Mouse (Mus musculus): Measurements from ENCODE around the gene AC109138.7.
A peak's percentile ranks its signal among the peaks of the same experiment; 100 is the strongest.

The AC109138.7 gene

DNA sequence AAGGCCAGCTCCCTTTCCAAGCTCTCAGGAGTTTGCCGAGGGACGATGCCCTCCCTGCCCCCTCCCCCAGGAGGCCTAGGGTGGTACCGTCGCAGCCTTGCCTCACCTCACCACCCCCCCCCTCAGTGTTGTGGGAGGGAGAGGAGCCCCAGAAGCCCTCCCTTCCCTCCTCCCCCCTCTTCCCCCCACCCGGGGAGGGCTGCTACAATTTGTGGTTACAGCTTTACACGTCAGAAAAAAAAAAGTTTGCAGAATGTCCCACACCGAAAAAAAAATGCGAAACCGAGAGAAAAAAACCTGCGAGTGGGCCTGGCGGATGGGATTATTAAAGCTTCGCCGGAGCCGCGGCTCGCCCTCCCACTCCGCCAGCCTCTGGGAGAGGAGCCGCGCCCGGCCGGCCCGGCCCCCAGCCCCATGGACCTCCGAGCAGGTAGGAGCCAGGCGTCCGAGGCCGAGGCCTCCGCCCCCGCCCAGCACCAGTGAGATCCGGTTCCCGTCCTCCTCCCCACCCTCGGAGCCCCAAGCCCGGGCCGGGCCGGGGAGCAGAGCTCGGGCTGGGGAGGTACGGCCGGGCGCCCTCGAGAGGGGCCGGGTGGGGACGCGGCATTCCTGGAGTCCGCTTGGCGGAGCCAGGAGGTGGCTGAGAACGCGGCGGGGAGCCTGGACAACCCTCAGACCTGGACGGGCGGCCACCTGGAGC, at the start of gene AC109138.7, which contains the start of gene Clcf1:
AC109138.7 (plus strand) TSS at position 287 of the 700 bp plus-strand sequence.
Clcf1 (plus strand) TSS at position 168 of the 700 bp plus-strand sequence.
- peak; percentile 82 for DNase-seq (ENCODE audit: low spot score)

DNA sequence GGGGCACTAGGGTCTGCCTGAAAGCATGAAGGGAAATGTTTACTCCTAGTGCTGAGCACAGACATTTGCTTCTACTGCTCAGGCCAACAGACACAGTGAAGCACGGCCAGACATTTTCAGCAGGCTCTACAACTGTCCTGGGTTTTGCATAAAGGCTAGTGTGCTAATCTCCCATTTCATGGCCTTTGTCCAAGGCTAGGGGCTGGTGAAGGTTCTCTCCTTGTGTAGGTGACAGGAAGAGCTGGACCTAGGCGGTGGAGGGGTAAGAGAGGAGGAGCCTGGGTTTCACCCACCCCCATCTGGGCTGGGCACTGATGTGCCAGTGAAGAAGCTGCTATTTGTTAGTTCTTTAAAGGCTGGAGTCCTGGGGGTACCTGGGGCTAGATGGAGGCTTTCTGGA, 49.4 kb upstream of the AC109138.7 start:
- DNase-seq (ENCODE audit: low spot score), result no peak

DNA sequence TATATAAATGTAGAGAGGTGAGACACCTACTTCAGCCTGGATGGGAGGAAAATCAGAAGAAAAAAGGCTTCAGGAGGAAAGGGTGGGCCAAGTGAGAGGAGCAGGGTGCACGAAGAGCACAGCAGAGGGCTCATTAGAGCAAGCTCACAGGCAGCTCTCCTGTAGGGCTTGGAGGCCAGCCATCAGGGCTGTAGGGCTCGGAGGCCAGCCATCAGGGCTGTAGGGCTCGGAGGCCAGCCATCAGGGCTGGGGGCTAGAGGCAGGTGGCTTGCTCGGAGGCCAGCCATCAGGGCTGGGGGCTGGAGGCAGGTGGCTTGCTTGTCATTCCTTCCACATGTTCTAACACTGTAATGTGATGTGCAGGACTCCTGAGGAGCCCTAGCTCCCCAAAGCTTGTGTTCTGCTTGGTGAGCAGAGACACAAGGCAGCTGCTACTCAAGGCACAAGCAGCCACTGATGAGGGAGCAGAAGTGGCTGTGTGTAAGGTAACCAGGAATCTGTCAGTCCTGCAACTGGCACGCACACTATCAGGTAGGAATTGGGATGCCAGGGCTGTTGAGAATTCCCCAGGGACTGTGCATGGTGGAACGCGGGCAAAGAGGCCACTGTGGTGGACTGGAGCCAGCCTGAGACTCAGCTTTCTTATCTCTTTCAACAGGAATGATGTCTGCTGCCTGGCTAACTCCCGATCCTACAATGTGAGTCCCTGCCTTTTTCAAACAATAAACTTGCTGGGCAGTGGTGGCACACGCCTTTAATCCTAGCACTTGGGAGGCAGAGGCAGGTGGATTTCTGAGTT, 47.3 kb upstream of the AC109138.7 start:
- peak; percentile 55 for DNase-seq (ENCODE audit: low spot score)

DNA sequence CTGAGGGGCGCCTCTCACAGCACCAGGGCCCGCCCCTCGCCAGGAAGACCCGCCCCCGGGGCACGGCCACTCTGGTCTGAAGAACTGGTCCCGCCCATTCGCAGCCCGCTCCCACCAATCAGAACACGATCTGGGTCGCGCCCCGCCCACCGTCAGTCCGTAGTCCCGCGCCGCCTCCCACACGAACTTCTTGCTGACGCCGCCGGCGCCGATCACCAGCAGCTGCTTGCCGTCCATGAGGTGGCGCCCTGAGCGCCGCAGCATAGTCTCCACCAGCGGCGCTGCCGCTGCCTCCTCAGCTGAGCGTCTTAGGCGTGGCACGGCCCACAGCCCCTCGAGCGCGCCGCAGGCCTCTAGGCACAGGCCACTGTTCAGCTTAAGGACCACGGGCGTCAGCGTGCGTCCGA, 44.8 kb upstream of the AC109138.7 start:
- DNase-seq (ENCODE audit: low spot score), result peak; percentile 98

DNA sequence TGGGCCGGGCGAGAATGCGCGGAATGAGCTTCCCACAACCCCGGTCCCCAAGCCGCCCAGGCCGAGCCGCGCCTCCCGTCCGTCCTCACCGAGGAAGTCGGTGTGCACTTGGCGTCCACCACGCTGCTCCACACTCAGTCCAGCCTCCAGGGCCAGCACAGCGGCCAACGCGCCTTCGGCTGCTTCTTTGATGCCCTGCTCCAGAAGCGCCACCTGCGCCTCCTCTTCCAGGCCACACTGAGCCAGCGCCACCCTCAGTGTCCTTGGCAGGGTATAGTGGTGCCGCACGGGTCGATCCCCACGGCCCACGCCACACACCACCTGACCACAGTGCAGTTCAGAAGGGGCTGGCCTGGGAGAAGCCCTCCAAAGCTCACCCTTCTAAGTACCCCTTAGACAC, 44.3 kb upstream of the AC109138.7 start:
- no peak for DNase-seq (ENCODE audit: low spot score)

DNA sequence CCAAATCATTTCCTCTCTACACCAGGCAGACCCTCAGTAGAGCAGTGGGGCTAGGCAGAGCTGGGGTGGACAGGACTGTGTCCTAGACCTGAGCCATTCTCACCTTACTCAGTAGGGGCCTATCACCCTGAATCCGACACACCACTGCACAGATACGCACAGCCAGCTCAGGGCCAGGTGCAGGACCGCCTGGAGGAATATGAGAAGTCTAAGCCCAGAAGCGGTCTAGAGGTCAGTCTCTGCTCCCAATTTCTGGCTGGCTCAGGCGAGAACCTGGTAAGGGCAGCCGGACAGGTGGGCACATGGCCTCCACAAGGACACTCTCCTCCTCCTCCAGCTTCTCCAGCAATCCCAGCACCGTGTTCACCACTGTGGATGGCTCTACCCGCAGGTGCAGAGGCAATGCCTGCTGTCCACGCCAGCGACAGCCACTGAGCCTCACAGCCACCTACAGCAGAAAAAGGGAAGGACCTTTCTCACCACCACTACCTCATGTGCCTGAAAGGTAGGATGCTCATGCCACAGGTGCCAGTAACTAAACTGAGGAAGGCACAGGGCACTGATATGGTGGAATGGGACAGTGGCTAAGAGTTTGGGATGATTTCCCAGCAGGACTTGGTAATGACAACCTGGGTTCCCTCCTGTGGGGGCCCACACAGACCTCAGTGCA, 43.3 kb upstream of the AC109138.7 start:
- no peak for DNase-seq (ENCODE audit: low spot score)

DNA sequence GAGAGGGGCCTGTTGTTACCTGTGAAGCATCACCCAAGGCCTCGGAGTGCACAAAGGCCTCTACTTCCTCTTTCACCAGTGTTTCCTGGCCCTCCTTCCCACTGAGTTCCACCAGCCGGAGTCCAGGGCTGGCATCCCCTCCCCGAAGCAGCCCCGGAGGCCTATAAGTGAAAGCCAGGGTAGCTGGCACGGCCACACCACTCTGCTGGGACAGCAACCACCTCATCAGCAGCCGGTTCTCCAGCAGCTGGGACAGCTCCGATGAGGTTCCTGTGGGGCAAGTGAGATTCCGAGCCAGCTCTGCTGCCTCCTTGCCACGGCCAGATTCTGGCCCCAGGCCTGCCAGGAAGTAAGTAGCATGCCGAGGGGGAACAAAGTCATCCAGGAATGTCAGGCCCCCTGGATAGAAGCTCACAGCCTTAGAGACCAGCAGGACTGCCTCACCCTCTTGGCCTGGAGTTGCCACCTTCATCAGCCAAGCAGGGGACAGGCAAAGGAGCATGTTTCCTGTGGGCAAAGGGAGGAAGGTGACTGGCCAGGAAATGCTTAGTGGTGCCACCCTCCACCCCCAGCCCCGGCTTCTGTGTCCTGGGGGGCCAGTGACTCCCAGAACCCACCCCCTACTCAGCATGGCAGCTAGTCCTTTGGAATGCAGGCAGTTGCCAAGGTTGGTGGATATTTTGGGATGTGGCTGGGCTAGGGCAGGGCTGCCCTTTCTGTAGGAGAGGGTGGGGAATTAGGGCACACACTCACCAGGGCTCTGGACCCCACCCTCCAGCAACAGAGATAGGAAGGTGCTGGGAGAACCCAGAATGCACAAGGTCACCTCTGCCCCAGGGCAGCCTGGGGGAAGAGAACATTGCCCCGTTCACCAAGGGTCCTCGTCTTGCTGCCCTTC, 42.5 kb upstream of the AC109138.7 start:
- no peak for DNase-seq (ENCODE audit: low spot score)

DNA sequence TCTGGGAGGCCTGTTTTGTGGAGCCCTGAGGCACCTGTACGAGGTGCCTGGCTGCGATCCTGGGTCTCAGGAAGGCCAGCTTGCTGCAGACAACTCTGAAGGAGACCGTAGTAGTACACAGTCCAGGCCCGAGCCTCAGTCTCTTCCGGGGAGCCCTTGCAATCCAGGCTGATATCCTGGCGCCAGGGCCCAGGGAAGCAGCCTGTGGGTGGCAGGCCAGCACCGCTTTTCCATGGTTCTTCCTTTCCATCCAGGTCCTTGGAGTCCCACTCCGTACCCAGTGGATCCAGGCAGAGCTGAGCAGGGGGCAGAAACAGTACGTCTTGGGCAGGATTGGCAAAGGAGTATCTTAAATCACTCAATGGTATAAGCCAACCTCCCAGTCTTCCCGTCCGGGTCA, 41.2 kb upstream of the AC109138.7 start:
- DNase-seq (ENCODE audit: low spot score), result no peak

DNA sequence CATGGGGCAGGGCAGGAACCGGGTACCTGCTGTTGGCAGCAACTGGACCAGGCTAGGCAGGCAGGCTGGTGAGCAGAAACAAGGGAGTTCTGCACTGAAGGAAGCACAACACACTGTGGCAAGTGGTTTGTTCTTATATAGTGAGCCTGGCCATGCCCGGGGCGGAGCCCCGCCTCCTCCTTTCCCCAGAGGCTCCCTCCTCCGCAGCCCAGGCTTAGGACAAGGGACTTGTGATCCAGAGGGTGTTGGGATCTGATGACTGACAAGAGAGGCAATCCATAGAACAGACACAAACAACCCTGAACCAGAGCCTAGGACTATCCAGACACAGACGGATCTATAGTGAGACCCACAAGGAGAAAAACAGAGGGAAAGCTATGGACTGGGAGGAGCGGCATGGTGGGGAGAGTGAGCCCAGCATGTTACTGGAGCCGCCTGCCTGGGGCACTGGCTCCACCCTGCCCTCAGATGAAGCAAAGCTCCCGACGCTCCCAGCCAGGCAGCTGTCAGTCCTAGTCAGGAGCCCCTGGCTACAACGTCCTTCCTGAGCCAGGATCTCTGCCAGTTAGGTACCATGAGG, 38.7 kb upstream of the AC109138.7 start, which contains the start of gene Carns1:
Carns1 (minus strand) TSS at position 112 of the 580 bp plus-strand sequence.
- no peak for DNase-seq (ENCODE audit: low spot score)

DNA sequence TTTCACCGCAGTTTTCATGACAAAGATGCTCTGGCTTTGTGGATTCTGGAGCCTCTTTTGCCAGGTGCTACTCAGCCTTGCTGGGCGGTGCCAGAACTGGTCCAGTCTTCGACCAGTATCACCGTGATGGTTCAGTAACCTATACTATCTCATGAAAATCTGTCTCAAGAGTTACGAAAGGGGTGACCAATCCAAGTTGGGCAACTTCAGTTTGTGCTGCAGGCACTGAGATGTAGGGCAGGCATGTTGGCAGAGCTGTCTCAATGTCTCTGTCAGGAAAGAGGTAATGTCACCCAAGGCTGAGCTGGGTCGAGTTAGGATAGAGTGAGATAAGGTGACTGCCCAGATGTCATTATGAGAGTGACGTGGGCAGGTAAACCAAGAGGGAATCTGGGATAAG, 33.7 kb upstream of the AC109138.7 start:
- DNase-seq (ENCODE audit: low spot score), result no peak

DNA sequence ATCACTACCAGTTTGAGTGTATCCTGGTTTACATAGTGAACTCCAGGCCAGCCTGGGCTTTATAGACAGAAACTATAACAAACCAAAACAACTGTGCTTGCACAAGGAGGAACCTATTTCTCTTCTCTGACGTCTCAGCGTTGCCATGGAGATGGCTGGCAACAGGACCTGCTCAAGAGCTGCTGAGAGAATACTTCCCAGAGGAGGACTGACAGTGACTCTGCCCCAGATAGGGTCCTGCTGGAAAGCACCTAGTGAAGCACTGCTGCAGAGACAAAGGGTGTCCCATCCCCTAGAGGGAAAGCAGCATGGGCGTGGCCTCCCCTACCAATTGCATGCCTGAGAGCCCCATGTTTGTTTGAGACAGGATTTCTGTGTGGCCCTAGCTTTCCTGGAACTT, 32.3 kb upstream of the AC109138.7 start:
- peak; percentile 51 for DNase-seq (ENCODE audit: low spot score)

DNA sequence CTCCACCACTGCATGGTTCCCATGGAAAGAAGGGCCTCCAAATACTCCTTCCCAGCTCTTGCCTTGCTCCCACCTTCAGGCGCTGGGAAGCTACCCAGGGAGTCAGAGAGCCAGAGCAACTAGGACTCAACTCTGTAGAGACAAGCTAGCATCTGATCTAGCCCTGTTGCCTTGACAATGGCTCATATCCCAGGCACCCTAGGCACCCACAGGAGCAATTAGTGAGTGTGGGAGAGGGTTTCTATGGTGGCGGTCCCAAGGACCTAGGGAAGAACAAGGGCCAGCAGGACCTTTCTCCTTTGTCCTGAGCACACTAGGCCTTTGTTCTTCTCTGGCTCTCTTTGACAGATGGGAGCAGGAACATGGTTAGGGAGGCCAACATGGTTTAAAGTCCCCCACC, 30.5 kb upstream of the AC109138.7 start:
- DNase-seq (ENCODE audit: low spot score), result no peak

DNA sequence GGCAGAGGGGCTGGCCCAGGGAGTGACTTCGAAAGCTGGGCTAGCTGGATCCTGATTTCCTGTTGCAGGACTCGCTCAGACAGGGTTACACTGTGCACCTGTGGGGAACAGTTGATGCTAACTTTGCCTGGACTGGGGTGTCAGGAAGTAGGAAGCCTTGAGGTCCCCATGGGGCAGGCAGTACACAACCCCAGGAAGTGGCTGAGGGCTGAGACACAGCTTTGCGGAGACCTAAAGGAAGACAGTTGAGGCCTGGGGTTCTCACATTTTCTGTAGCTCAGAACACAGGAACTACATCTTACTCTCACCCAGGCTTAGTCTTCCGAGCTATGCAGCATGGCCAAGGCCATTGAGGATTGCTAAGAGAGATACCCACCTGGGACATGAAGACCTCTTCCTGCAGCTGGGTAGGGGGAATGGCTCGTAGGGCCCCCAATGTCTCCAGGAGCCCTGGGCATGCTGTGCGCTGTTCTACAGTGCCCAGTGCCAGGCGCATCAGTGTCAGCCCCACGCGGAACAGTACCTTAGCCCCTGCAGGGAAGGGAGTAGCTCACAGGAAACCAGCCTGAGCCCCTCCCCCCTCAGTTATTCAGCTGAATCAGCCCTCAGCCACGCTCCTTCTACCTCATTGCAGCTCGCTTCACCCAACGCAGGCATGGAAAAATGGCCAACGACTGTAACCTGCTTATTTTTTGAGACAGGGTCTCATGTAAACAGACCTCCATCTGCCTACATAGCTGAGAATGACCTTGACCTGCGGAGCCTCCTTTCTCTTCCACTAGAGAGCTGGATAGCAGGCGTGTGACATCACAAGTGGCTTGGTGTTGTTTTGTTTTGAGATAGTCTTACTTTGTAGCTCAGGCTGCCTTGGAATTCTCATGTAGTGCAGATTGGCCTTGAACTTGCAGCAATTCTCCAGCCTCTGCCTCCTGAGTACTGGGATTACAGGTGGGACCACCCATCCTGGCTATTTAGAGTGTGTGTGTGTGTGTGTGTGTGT, 28.9 kb upstream of the AC109138.7 start:
- DNase-seq (ENCODE audit: low spot score), result no peak

DNA sequence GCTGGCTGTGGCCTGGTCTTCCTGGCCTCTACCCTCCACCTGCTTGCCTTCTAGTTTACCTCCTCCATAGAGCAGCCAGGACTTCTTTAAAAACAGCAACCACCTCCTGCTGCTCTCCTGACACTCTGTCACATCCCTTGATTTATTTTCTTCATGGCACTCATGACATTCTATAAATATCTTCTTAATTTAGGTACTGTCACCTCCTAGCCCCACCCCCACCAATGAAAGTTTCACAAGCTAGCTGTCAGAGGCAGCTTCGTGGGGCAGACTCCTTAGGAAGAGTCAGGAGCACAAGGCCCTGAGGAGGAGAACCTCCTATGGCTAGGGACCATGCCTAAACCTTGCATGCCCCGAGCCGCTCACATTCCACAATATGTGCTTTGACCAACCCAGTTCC, 26.9 kb upstream of the AC109138.7 start:
- no peak for DNase-seq (ENCODE audit: low spot score)

DNA sequence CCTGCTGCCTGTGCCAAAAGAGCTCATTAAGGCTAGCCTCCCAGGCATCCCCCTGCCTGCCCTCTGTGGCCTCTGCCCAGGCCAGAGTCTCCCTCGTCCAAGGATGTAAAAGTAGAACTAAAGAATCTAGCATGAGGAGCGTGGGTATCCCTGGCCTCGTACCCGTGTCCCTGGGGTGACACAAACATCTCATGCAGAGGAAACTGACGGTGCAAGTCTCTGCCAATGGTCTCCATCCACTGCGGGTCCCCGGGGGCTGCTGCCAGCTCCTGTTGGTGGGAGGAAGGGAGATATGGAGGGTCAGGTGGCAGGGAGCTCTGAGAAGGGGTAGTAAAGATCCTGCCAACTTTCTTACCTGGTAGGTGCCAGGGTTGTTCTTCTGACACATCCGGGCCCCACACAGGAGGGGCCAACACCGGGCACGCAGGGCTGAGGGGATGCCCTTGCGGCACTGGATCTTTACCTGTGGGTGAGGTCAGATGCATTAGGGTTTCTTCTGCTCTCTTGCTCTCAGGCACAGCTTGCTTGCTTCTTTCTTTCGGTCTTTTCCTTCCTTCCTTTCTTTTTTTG, 25.0 kb upstream of the AC109138.7 start:
- no peak for DNase-seq (ENCODE audit: low spot score)

DNA sequence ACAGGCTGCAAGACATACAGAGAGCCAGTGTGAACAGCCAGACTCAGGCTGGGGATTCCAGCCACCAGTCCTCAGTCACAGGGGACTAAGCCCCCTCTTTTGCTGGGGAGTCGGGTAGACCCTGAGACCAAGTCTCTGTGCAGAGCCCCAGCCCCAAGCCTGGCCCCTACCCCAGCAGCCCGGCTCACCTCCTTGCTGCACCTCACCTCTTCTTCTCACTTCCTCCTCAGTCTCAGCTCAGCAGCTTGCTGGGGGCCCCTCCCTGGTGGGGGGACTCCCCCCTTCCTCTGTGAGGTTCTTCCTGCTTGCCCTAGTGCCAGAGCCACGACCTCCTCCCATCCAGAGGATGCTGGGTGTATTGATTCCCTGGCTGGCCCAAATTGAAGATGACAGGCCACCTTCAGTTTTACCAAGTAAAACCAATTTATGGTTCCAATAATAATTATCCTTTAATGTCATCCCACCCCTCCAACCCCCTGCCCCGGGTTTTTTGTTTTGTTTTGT, 23.3 kb upstream of the AC109138.7 start, which contains the start of gene Tbc1d10c:
Tbc1d10c (minus strand) TSS at position 454 of the 504 bp plus-strand sequence.
- DNase-seq (ENCODE audit: low spot score), result no peak

DNA sequence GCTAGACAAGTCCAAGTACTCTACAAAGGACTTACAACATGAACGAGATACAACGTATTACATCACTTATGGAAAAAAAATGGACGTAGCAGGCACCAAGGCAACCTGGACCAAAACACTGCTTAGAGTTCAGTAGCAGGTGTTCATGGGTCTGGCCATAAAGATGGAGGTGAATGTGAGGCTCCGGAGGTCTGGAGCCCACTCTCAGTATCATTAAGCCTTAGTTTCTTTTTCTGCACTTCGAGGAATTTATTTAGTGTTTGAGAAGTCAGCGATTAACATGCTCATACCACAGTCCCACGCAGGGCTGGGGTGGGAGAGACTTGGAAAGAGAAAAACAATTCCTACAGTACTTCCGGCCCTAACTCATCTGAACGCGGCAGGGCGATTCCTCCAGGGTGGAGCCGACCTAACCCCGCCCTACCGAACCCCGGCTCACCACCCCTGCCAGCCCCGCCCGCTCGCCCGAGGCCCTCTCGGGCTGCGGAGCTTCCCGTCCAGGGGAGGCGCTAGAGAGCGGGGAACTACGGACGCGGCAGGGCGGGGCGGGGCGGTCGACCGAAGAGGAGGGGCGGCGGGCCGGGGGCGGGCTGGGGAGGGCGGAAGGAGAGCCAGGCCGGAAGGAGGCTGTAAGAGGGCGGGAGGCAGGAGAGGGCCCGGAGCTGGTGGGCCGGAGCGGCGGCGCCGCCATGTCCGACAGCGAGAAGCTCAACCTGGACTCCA, 22.5 kb upstream of the AC109138.7 start, which contains the start of gene Ppp1ca:
Ppp1ca (plus strand) TSS at position 538 of the 723 bp plus-strand sequence.
- DNase-seq (ENCODE audit: low spot score), result peak; percentile 96

DNA sequence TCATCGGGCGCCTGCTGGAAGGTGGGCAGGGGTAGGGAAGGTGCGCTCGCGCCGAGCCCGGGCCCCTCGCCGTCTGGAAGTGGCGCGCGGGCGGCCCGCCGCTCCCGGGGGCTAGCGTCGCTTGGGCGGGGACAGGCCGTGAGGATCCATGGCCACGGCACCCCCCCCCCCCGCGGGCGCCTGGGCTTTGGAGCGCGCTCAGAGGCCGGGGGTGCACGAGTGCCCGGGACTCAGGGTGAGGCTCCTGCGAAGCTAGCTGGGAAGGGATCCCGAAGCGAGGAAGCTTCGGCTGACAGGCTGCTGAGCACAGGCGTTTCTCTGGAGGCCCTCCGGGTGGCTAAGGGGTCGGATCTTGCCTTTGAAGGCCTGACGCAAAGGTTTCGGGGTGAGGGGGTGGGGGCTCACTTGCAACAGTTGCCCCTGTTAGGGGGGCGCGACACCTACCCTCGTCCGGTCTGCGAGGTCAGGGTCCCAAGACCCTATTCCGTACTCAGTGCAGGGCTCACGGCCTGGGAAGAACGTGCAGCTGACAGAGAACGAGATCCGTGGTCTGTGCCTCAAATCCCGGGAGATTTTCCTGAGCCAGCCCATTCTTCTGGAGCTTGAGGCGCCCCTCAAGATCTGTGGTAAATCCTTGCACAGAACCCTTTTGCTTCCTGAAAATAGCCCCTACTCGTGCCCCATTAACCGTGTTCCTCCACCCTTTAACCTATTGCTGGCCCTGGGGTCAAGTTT, 21.7 kb upstream of the AC109138.7 start:
- DNase-seq (ENCODE audit: low spot score), result peak; percentile 44
